Mouse (Mus musculus) kidney, adult 2 months (tissue): ENCODE measurements around the gene Lrp4. TPM values are rescaled to one million over a fixed set of nuclear protein-coding genes. Genes with fewer than 3 reads are reported as not detected.

Experiments
- DNase-seq: peaks from one replicate; pipeline ENCODE4 v3.0.0; 2021
- H3K27ac ChIP-seq: fragments of 200-500 bp; 2 replicates; pipeline ENCODE4 v1.5.1; 2012; ENCODE audit warnings: low read depth, low read length, control low read depth, inconsistent platforms; ENCODE audit not compliant: insufficient read depth
- H3K27me3 ChIP-seq: fragments of 200-500 bp; replicated peaks from 2 replicates; pipeline ENCODE4 v1.6.1; 2012; ENCODE audit warnings: mild to moderate bottlenecking, moderate library complexity, low read length, inconsistent platforms; ENCODE audit not compliant: control insufficient read depth, insufficient read depth
- H3K36me3 ChIP-seq: fragments of 200-500 bp; 2 replicates; pipeline ENCODE4 v1.6.1; 2012; ENCODE audit warnings: mild to moderate bottlenecking, moderate library complexity, low read length, inconsistent platforms; ENCODE audit not compliant: control insufficient read depth, insufficient read depth
- H3K4me1 ChIP-seq: fragments of 200-500 bp; 2 replicates; pipeline ENCODE4 v1.6.1; 2011; ENCODE audit warnings: low read length; ENCODE audit not compliant: control insufficient read depth, insufficient read depth
- H3K4me3 ChIP-seq: fragments of 200-500 bp; 2 replicates; pipeline ENCODE4 v1.5.1; 2011; ENCODE audit warnings: mild to moderate bottlenecking, low read depth, low read length, control low read depth; ENCODE audit not compliant: insufficient read depth
- CTCF ChIP-seq: fragments of 200-500 bp; conservative IDR thresholded peaks from 2 replicates; pipeline ENCODE4 v1.5.1; 2011; ENCODE audit warnings: low read depth, mild to moderate bottlenecking, control low read depth, low read length, moderate library complexity, mixed read lengths; ENCODE audit not compliant: insufficient read depth, insufficient read length
- POLR2A ChIP-seq: fragments of 200-500 bp; IDR thresholded peaks from one replicate; pipeline ENCODE4 v1.6.1; 2011; ENCODE audit warnings: low read depth, low read length, control low read depth
- WGBS: fragments of 180-500 bp; shearing (Covaris S2); methylation state at CpG from one replicate; pipeline ENCODE4 v1.1.7; 2018; 5-methylcytosine and 5-hydroxymethylcytosine counted together
- polyA plus RNA-seq: library from polyadenylated mRNA; depleted of rRNA; stranded (reverse); fragments of >200 nt; gene quantifications from 2 replicates; pipeline ENCODE4 v1.2.3, GENCODE M21; 2012; rRNA removed

Lrp4 gene
- 8.6 and 10.3 TPM in 2 replicates for polyA plus RNA-seq

DNA sequence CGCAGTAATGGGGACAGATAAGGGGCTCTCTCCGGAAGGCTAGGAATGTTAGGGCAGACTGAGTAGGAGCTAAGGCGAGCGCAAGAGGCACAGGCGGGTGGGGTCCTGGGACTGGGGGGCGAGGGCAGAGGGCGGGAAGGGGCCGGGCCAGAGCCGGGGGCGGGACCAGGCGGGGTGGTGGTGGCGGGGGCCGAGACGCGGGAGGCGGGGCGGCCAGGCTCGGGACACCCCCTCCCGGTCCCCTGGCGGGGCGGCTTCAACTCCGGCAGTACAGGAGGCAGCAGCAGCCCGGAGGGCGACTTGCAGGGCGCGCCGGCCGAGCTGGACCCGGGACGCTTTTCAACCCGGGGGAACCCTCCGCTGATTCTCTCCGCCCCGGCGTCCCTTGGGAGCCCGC, at the start of gene Lrp4:
Lrp4 (plus strand) TSS at position 253 of the 397 bp plus-strand sequence.
- Histone ChIP-seq H3K4me1 (peaks cover 18% of the 10 kb centered on the region), H3K27ac (peak within 1 kb of the TSS; percentile 63), H3K27me3 (no peaks in the 10 kb centered on the region), H3K36me3 (no peaks in the 10 kb centered on the region), H3K4me3 (peak within 1 kb of the TSS; percentile 89)
- peak; percentile 75 for DNase-seq
- TF ChIP-seq CTCF, result no peak
- TF ChIP-seq POLR2A, result no peak
- WGBS, result 3% methylated on average over 28 of the region's 36 CpGs

DNA sequence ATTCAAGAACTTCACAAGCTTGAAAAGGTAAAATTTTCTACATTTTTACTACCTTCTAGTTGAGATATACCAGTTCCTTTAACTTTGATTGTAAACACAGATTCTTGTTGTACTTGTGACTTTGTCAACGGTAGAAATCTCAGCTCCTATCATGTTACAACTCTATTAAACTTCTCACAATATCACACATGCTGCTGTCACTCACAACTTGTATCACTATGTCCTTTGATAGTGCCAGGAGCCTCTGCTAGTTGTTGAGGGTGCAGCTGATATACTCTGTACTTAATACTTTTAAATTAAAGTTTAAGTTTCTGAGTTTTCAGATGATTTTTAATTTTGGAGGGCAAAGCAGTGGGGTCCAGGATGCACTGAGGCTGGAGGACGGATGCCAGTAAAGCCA, 49.3 kb upstream of the Lrp4 start:
- Histone ChIP-seq H3K27ac (no peak overlapping the region), H3K36me3 (no peaks in the 10 kb centered on the region), H3K4me1 (no peaks in the 10 kb centered on the region; the same call in 1 of the 2 replicates), H3K4me3 (no peak overlapping the region), H3K27me3 (no peaks in the 10 kb centered on the region)
- DNase-seq, result no peak
- TF ChIP-seq CTCF (no peak), POLR2A (no peak)
- WGBS, result 76% methylated on average over 2 of the region's 2 CpGs

DNA sequence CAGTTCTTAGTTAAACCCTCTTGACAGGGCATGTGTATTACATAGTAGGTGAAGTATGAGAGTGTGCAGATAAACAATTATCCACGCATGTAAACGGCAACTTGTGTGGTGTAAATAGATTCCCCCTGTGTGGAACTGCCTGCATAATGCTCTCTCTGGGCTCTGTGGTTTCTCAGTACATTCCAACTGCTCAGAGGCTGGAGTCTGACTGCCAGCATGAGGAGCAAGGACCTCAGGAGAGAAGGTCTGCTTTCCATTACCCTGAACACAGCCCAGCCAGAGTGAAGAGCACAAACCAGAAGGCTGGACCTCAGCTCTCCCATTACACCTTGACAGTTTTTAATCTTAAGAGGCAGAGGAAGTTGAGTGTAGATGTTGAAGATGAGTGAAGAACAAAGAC, 45.8 kb upstream of the Lrp4 start:
- Histone ChIP-seq H3K4me3 (no peak overlapping the region), H3K4me1 (no peaks in the 10 kb centered on the region; the same call in 1 of the 2 replicates), H3K27me3 (no peaks in the 10 kb centered on the region), H3K27ac (no peak overlapping the region), H3K36me3 (no peaks in the 10 kb centered on the region)
- DNase-seq, result no peak
- no peak for TF ChIP-seq POLR2A
- no peak for TF ChIP-seq CTCF
- 78% methylated on average over 2 of the region's 2 CpGs for WGBS

DNA sequence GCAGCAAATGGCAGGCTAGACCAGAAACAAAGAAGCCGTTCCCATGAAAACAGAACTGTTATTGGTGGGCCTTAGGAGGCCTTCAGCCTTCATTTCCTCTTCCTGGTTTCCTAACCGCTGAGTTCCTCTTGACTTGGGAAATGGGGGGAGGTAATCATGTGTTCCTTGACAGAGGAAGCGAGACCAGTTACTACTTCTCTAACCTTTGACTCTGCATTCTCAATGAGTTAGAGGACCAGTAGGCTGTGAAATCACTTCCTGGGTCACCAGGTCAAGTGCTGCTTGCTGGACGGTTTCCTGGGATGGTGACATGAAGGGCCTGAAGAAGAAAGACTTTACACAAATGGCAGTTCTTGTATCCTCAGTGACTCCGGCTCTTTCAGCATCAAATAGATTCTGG, 45.0 kb upstream of the Lrp4 start:
- no peak overlapping the region for H3K27ac ChIP-seq
- 43% methylated on average over 5 of the region's 5 CpGs for WGBS
- TF ChIP-seq POLR2A (no peak), CTCF (no peak)
- no peaks in the 10 kb centered on the region for H3K27me3 ChIP-seq
- H3K36me3 ChIP-seq, result no peaks in the 10 kb centered on the region
- DNase-seq, result peak; percentile 62
- H3K4me1 ChIP-seq, result no peaks in the 10 kb centered on the region; the same call in 1 of the 2 replicates
- H3K4me3 ChIP-seq, result no peak overlapping the region

DNA sequence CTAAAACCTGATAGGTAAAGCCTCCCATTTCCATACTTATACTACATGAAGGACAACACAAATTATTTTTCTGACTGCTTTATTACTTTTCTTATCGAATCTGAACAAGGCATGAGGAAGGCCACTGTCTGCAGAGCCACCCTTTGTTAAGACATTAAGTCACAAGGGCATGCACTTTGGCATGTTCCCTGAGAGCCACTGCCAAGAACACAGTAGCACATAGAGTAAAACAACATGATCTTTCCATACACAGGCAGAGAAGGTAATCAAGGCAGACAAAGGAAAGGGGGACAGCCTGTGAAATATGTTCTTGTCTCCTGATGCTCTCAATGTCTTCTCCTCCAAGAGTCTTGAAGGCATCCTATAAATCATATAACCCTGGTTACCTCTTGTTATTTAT, 43.5 kb upstream of the Lrp4 start:
- DNase-seq, result peak; percentile 19
- 44% methylated on average over 1 of the region's 1 CpGs for WGBS

DNA sequence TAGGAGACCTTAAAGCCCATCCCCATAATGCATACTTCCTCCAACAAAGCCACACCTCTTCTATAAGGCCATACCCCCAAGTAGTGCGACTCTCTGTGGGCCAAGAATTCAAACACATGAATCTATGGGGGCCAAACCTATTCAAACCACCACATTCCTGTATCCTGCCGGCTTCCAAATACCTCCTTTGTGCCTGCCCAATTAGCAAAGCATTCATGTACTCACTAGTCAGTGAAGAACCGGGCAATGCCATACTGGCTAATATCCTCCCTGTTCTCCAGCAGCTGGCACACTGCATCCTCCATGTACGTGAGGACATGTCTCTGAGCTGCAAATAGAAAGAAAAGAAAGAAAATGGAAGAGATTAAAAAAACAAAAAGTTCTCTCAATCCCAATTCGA, 35.7 kb upstream of the Lrp4 start:
- TF ChIP-seq CTCF, result no peak
- TF ChIP-seq POLR2A, result no peak
- Histone ChIP-seq H3K4me3 (no peak overlapping the region), H3K36me3 (no peaks in the 10 kb centered on the region), H3K27me3 (no peaks in the 10 kb centered on the region), H3K27ac (no peak overlapping the region), H3K4me1 (no peaks in the 10 kb centered on the region)
- no peak for DNase-seq
- 97% methylated on average over 5 of the region's 5 CpGs for WGBS

More for the DNA sequence above, 43.5 kb upstream of the Lrp4 start:
- H3K27me3 ChIP-seq, result no peaks in the 10 kb centered on the region
- H3K4me3 ChIP-seq, result no peak overlapping the region
- no peaks in the 10 kb centered on the region for H3K36me3 ChIP-seq
- no peaks in the 10 kb centered on the region; the same call in 1 of the 2 replicates for H3K4me1 ChIP-seq
- TF ChIP-seq CTCF (no peak), POLR2A (no peak)
- no peak overlapping the region for H3K27ac ChIP-seq

DNA sequence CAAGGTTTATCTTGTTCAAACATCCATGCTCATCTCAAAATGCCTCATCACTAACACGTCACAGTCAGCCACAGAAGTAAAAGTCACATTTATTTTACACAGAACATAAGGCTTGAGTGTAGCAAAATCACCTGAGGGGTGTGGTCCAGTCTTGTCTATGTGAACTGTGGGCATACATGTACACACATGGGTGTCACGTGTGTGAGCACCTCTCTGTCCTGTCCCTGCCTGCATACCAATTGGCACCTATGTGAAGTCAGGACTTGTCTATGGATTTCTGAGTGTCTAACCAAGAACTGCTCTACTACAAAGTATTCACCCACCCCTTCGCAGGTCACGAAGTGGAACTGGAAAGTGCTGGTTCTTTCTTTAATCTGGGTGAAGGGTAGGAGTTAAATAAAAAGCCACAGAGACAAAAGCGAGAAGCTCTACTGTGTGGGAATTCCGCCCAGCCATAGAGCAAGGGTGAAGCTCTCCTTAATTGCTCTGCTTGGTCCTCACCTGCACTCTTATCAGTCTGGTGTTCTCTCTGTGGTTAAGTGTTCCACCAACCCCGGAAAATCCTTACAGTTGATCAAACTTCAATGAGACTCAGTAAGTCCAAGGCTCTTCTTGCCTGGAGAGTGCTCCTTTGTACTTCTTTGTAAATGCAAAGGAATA, 33.1 kb upstream of the Lrp4 start:
- Histone ChIP-seq H3K27me3 (no peaks in the 10 kb centered on the region), H3K4me1 (peaks cover 2% of the 10 kb centered on the region; the same call in 1 of the 2 replicates), H3K4me3 (no peak overlapping the region), H3K36me3 (no peaks in the 10 kb centered on the region), H3K27ac (no peak overlapping the region)
- no peak for DNase-seq
- 85% methylated on average over 7 of the region's 7 CpGs for WGBS
- TF ChIP-seq POLR2A (no peak), CTCF (no peak)
